Mouse (Mus musculus) heart, adult 2 months (tissue): ENCODE results near the gene Paxbp1. TPM values are rescaled to one million over a fixed set of nuclear protein-coding genes. Genes with fewer than 3 reads are reported as not detected.

Experiments used
- DNase-seq, 2 experiments: peaks; one replicate each; pipeline ENCODE4 v3.0.0; 2021
- H3K27ac ChIP-seq: fragments of 200-600 bp; 2 replicates; pipeline ENCODE4 v1.8.1; 2022
- H3K27me3 ChIP-seq: fragments of 200-500 bp; 2 replicates; pipeline ENCODE4 v1.6.1; 2012; ENCODE audit warnings: mild to moderate bottlenecking, low read length, inconsistent platforms, mixed read lengths; ENCODE audit not compliant: control insufficient read depth, insufficient read depth
- H3K36me3 ChIP-seq: fragments of 200-500 bp; 2 replicates; pipeline ENCODE4 v1.6.1; 2012; ENCODE audit warnings: low read length, inconsistent platforms; ENCODE audit not compliant: control insufficient read depth, insufficient read depth
- H3K4me1 ChIP-seq: fragments of 200-500 bp; 2 replicates; pipeline ENCODE4 v1.6.1; 2011; ENCODE audit warnings: low read length; ENCODE audit not compliant: control insufficient read depth, insufficient read depth
- H3K4me3 ChIP-seq: fragments of 200-600 bp; 2 replicates; pipeline ENCODE4 v1.8.1; 2022
- H3K79me2 ChIP-seq: fragments of 200-500 bp; replicated peaks from 2 replicates; pipeline ENCODE4 v1.6.1; 2012; ENCODE audit warnings: mild to moderate bottlenecking, inconsistent platforms, low read length, moderate library complexity, mixed read lengths; ENCODE audit not compliant: control insufficient read depth, insufficient read depth
- H3K9ac ChIP-seq: fragments of 200-500 bp; 2 replicates; pipeline ENCODE4 v1.6.1; 2012; ENCODE audit warnings: low read depth, mild to moderate bottlenecking, control low read depth, inconsistent platforms, low read length, mixed read lengths
- CTCF ChIP-seq: fragments of 200-600 bp; IDR thresholded peaks from 2 replicates; pipeline ENCODE4 v1.8.1; 2022; ENCODE audit warnings: antibody characterized with exemption, mild to moderate bottlenecking, moderate library complexity
- EP300 ChIP-seq: fragments of 200-500 bp; IDR thresholded peaks from 2 replicates; pipeline ENCODE4 v1.6.1; 2011; ENCODE audit warnings: low read depth, low read length, control low read depth; ENCODE audit not compliant: insufficient read depth
- POLR2A ChIP-seq: fragments of 200-500 bp; IDR thresholded peaks from 2 replicates; pipeline ENCODE4 v1.6.1; 2011; ENCODE audit warnings: mild to moderate bottlenecking, low read depth, low read length, control low read depth; ENCODE audit not compliant: insufficient read depth
- WGBS: fragments of 180-500 bp; shearing (Covaris S2); methylation state at CpG from one replicate; pipeline ENCODE4 v1.1.7; 2018; 5-methylcytosine and 5-hydroxymethylcytosine counted together
- intact Hi-C: fragments of 180-260 bp; cut with DNase I; formaldehyde crosslinking; loops from one replicate; pipeline ENCODE4 v1.15.1; 2025
- polyA plus RNA-seq: library from polyadenylated mRNA; depleted of rRNA; stranded (reverse); fragments of >200 nt; gene quantifications from 2 replicates; pipeline ENCODE4 v1.2.3, GENCODE M21; 2012
- total RNA-seq, 2 experiments: library from RNA; stranded (reverse); gene quantifications; 2 replicates each; pipeline ENCODE4 v1.2.3; 2021

The Paxbp1 gene
- total and polyA plus RNA-seq, 3 experiments: 10.2 to 12.0 (median 11.6) TPM

GRCm38 (mm10) chr16:90996327-90997243 lies 47.8 kb downstream of the Paxbp1 start:
- no peaks in the 10 kb centered on the region for H3K27me3 ChIP-seq
- H3K79me2 ChIP-seq: no peaks in the 10 kb centered on the region; the same call in 1 of the 2 replicates
- no peak overlapping the region for H3K9ac ChIP-seq
- H3K4me1 ChIP-seq: peaks cover 9% of the 10 kb centered on the region
- intact Hi-C loops: no loop called here
- no peak for DNase-seq
- TF ChIP-seq POLR2A: no peak
- TF ChIP-seq EP300: no peak
- TF ChIP-seq CTCF: no peak
- no peak overlapping the region for H3K27ac ChIP-seq
- WGBS: 83% methylated on average over 7 of the region's 7 CpGs
- no peak overlapping the region for H3K4me3 ChIP-seq
- peaks cover 4% of the 10 kb centered on the region for H3K36me3 ChIP-seq

- Histone ChIP-seq H3K27me3 (no peaks in the 10 kb centered on the region), H3K4me1 (peaks cover 9% of the 10 kb centered on the region), H3K79me2 (no peaks in the 10 kb centered on the region; the same call in 1 of the 2 replicates), H3K9ac (no peak overlapping the region), H3K27ac (peak overlapping the region; percentile 59), H3K4me3 (no peak overlapping the region), H3K36me3 (peaks cover 4% of the 10 kb centered on the region)
- intact Hi-C loops: no loop called here
- 45% methylated on average over 5 of the region's 5 CpGs for WGBS
- TF ChIP-seq POLR2A (no peak), EP300 (no peak), CTCF (no peak)
- no peak for DNase-seq
These were observed 48.8 kb downstream of the Paxbp1 start for GRCm38 (mm10) chr16:90995498-90995897.

- Histone ChIP-seq H3K27ac (peak overlapping the region; percentile 59), H3K79me2 (no peaks in the 10 kb centered on the region; the same call in 1 of the 2 replicates), H3K36me3 (peaks cover 4% of the 10 kb centered on the region), H3K27me3 (no peaks in the 10 kb centered on the region), H3K4me1 (peaks cover 9% of the 10 kb centered on the region), H3K4me3 (no peak overlapping the region), H3K9ac (no peak overlapping the region)
- intact Hi-C loops: no loop called here
- peak; percentile 34 to 43 for DNase-seq
- TF ChIP-seq EP300: no peak
- no peak for TF ChIP-seq CTCF
- TF ChIP-seq POLR2A: no peak
- WGBS: 4% methylated on average over 4 of the region's 4 CpGs
These were observed 49.3 kb downstream of the Paxbp1 start for GRCm38 (mm10) chr16:90995023-90995422.

- Histone ChIP-seq H3K27me3 (no peaks in the 10 kb centered on the region), H3K27ac (no peak overlapping the region), H3K4me1 (peaks cover 2% of the 10 kb centered on the region; the same call in 1 of the 2 replicates), H3K79me2 (no peaks in the 10 kb centered on the region), H3K9ac (no peak overlapping the region), H3K4me3 (no peak overlapping the region), H3K36me3 (no peaks in the 10 kb centered on the region)
- 94% methylated on average over 8 of the region's 8 CpGs for WGBS
- intact Hi-C loops: no loop called here
- no peak for TF ChIP-seq POLR2A
- no peak for TF ChIP-seq CTCF
- no peak for TF ChIP-seq EP300
- DNase-seq: no peak
These were observed 55.2 kb downstream of the Paxbp1 start for GRCm38 (mm10) chr16:90989162-90989561.

- TF ChIP-seq POLR2A (no peak), EP300 (no peak), CTCF (no peak)
- H3K36me3 ChIP-seq: no peaks in the 10 kb centered on the region
- no peaks in the 10 kb centered on the region for H3K4me1 ChIP-seq
- H3K27me3 ChIP-seq: no peaks in the 10 kb centered on the region
- intact Hi-C loops: no loop called here
- no peak overlapping the region for H3K9ac ChIP-seq
- 85% methylated on average over 3 of the region's 3 CpGs for WGBS
- H3K79me2 ChIP-seq: no peaks in the 10 kb centered on the region
- no peak overlapping the region for H3K27ac ChIP-seq
- H3K4me3 ChIP-seq: no peak overlapping the region
- no peak for DNase-seq
These were observed 55.7 kb downstream of the Paxbp1 start for GRCm38 (mm10) chr16:90988665-90989064.

- intact Hi-C loops: no loop called here
- 87% methylated on average over 8 of the region's 8 CpGs for WGBS
- Histone ChIP-seq H3K27ac (no peak overlapping the region), H3K4me3 (no peak overlapping the region), H3K9ac (no peak overlapping the region), H3K36me3 (no peaks in the 10 kb centered on the region), H3K79me2 (no peaks in the 10 kb centered on the region), H3K27me3 (no peaks in the 10 kb centered on the region), H3K4me1 (no peaks in the 10 kb centered on the region)
- no peak for DNase-seq
- no peak for TF ChIP-seq CTCF
- no peak for TF ChIP-seq POLR2A
- no peak for TF ChIP-seq EP300
These were observed 56.3 kb downstream of the Paxbp1 start for GRCm38 (mm10) chr16:90988039-90988438.
